Mouse (Mus musculus) MEL (cell line): Measurements from ENCODE around the gene Dock1.

Source experiments
- BHLHE40 ChIP-seq: IDR thresholded peaks from 2 replicates; pipeline ENCODE4 v1.6.1; 2012; ENCODE audit warnings: low read depth, mild to moderate bottlenecking, inconsistent platforms, low read length, improper control_type of control experiment, borderline replicate concordance
- EP300 ChIP-seq, 2 experiments: IDR thresholded peaks; 2 replicates each; pipeline ENCODE4 v1.6.1; 2011; ENCODE audit warnings: improper control_type of control experiment in 2 of 2, low read length in 2 of 2, low read depth in 1 of 2, mild to moderate bottlenecking in 1 of 2
- MEF2A ChIP-seq: IDR thresholded peaks from 2 replicates; pipeline ENCODE4 v1.6.1; 2014; ENCODE audit warnings: low read depth, mild to moderate bottlenecking, inconsistent platforms, low read length, improper control_type of control experiment; ENCODE audit not compliant: poor library complexity, insufficient replicate concordance, severe bottlenecking; ENCODE audit errors: extremely low read depth
- NRF1 ChIP-seq: IDR thresholded peaks from 2 replicates; pipeline ENCODE4 v1.6.1; 2014; ENCODE audit warnings: low read depth, mild to moderate bottlenecking, inconsistent platforms, low read length, improper control_type of control experiment, moderate library complexity; ENCODE audit not compliant: poor library complexity, insufficient read depth, severe bottlenecking
- POLR2A ChIP-seq, 2 experiments: IDR thresholded peaks; 2 replicates each; pipeline ENCODE4 v1.6.1; 2011 to 2012; ENCODE audit warnings: low read length in 2 of 2, mild to moderate bottlenecking in 2 of 2, control low read depth in 1 of 2, improper control_type of control experiment in 1 of 2, low read depth in 1 of 2, moderate library complexity in 1 of 2; ENCODE audit not compliant: control insufficient read depth in 1 of 2, insufficient read depth in 1 of 2, poor library complexity in 1 of 2

DNA sequence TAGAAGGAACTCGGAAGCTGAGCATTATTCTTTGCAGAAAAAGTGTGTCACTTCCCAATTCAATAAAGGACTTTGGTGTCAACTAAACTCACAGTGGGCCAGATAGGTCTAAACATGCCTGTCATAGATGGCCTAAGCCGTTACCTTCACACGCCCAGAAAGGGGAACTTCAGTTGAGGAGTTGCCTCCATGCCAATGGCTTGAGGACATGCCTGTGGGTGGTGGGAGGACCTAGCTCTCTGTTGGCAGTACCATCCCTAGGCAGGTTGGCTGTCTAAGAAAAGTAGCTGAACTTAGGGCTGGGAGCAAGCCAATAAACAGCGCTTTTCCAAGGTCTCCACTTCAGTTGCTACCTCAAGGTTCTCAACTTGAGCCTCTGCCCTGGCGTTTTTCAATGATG lies 53.1 kb downstream of the Dock1 start:
- TF ChIP-seq EP300 (IDR thresholded peaks at IDR 0.05; ENCODE audit: low read depth in 1 of 2, low read length in 2 of 2) (no peak), MEF2A (no peak), BHLHE40 (no peak), NRF1 (no peak), POLR2A (IDR thresholded peaks at IDR 0.05; ENCODE audit: control insufficient read depth in 1 of 2, insufficient read depth in 1 of 2, low read depth in 1 of 2, low read length in 2 of 2, poor library complexity in 1 of 2) (no peak)
